Mouse (Mus musculus) heart, adult 2 months (tissue): ENCODE measurements around the gene Gm20547. TPM values are rescaled to one million over a fixed set of nuclear protein-coding genes. Genes with fewer than 3 reads are reported as not detected.

ENCODE experiments used
- DNase-seq, 2 experiments: peaks; one replicate each; pipeline ENCODE4 v3.0.0; 2021
- H3K27ac ChIP-seq: fragments of 200-600 bp; 2 replicates; pipeline ENCODE4 v1.8.1; 2022
- H3K27me3 ChIP-seq: fragments of 200-500 bp; 2 replicates; pipeline ENCODE4 v1.6.1; 2012; ENCODE audit warnings: mild to moderate bottlenecking, low read length, inconsistent platforms, mixed read lengths; ENCODE audit not compliant: control insufficient read depth, insufficient read depth
- H3K36me3 ChIP-seq: fragments of 200-500 bp; 2 replicates; pipeline ENCODE4 v1.6.1; 2012; ENCODE audit warnings: low read length, inconsistent platforms; ENCODE audit not compliant: control insufficient read depth, insufficient read depth
- H3K4me1 ChIP-seq: fragments of 200-500 bp; 2 replicates; pipeline ENCODE4 v1.6.1; 2011; ENCODE audit warnings: low read length; ENCODE audit not compliant: control insufficient read depth, insufficient read depth
- H3K4me3 ChIP-seq: fragments of 200-600 bp; 2 replicates; pipeline ENCODE4 v1.8.1; 2022
- H3K79me2 ChIP-seq: fragments of 200-500 bp; replicated peaks from 2 replicates; pipeline ENCODE4 v1.6.1; 2012; ENCODE audit warnings: mild to moderate bottlenecking, inconsistent platforms, low read length, moderate library complexity, mixed read lengths; ENCODE audit not compliant: control insufficient read depth, insufficient read depth
- H3K9ac ChIP-seq: fragments of 200-500 bp; 2 replicates; pipeline ENCODE4 v1.6.1; 2012; ENCODE audit warnings: low read depth, mild to moderate bottlenecking, control low read depth, inconsistent platforms, low read length, mixed read lengths
- CTCF ChIP-seq: fragments of 200-600 bp; IDR thresholded peaks from 2 replicates; pipeline ENCODE4 v1.8.1; 2022; ENCODE audit warnings: antibody characterized with exemption, mild to moderate bottlenecking, moderate library complexity
- EP300 ChIP-seq: fragments of 200-500 bp; IDR thresholded peaks from 2 replicates; pipeline ENCODE4 v1.6.1; 2011; ENCODE audit warnings: low read depth, low read length, control low read depth; ENCODE audit not compliant: insufficient read depth
- POLR2A ChIP-seq: fragments of 200-500 bp; IDR thresholded peaks from 2 replicates; pipeline ENCODE4 v1.6.1; 2011; ENCODE audit warnings: mild to moderate bottlenecking, low read depth, low read length, control low read depth; ENCODE audit not compliant: insufficient read depth
- WGBS: fragments of 180-500 bp; shearing (Covaris S2); methylation state at CpG from one replicate; pipeline ENCODE4 v1.1.7; 2018; 5-methylcytosine and 5-hydroxymethylcytosine counted together
- intact Hi-C: fragments of 180-260 bp; cut with DNase I; formaldehyde crosslinking; loops from one replicate; pipeline ENCODE4 v1.15.1; 2025
- polyA plus RNA-seq: library from polyadenylated mRNA; depleted of rRNA; stranded (reverse); fragments of >200 nt; gene quantifications from 2 replicates; pipeline ENCODE4 v1.2.3, GENCODE M21; 2012
- total RNA-seq, 2 experiments: library from RNA; stranded (reverse); gene quantifications; 2 replicates each; pipeline ENCODE4 v1.2.3; 2021

Gm20547 gene
- total and polyA plus RNA-seq, 3 experiments: not detected

DNA sequence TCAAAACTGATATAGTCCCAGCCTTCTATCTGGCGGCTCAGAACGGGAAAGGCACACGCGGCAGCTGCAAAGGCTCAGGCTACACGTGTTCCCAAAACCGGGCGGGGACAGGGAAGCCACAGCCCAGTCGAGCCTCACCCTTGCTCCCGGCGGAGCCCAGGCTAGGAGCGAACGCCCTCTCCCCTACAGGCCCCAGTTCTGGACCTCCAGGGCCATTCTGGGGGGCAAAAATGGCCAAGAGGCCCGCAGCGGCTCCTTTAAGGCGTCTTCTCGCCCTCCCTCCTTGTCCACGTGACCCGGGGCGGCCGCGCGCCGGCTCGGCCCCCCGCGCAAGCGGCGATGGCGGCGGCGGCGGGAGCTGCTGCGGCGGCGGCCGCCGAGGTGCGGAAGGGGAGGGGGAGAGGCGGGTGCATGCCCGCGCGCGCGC lies 16.3 kb upstream of the Gm20547 start, which contains the start of the genes C2 and Ehmt2:
Gene C2, minus strand, starts transcription at position 106 of the 427 bp plus-strand sequence.
Gene Ehmt2, plus strand, starts transcription at position 310 of the 427 bp plus-strand sequence.
- TF ChIP-seq POLR2A (peak; percentile 58), CTCF (no peak), EP300 (0 out of 2 replicates have a peak, but pooled peaks have one; percentile 45)
- intact Hi-C loops: no loop called here
- Histone ChIP-seq H3K36me3 (no peaks in the 10 kb centered on the region), H3K9ac (peak within 1 kb of the TSS; percentile 82), H3K4me3 (peak within 1 kb of the TSS; percentile 80), H3K27me3 (no peaks in the 10 kb centered on the region), H3K79me2 (no peaks in the 10 kb centered on the region), H3K4me1 (peaks cover 5% of the 10 kb centered on the region), H3K27ac (peak within 1 kb of the TSS; percentile 99)
- peak; percentile 90 for DNase-seq
- WGBS: 2% methylated on average over 19 of the region's 44 CpGs

DNA sequence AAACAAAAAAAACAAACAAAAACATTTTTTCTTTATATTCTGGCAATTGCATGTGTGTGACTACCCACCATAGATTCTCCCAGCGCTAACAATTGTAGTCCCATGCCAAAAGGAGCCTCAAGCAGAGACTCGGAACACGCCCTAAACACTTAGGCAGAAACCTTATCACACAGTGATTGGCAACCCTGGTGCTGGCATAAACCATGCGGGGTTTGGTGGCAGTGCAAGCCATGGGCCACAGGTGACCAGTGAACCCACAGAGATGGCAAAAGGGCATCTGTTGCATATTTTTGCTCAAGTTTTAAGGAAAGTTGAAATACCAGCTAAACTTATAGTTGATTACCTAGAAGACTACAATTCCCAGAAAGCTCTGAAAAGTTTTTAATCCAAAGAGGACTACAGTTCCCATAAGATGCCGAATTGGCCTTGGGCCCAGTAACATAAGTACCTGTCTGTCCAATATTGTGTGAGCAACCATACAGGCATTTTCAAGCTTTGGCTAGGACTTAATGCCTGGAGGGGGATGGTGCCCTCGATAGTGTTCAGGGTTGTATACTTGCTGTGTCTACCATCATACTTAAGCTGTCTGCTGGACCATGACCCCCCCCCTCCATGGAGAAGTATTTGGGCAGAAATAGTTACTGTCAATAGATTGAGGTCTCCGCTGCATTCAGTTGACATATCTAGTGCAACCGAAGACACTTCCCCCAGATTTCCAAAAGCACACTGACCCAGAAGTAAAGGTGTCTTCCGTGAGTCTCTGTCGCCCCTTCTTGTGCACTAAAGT lies 15.7 kb upstream of the Gm20547 start:
- H3K27me3 ChIP-seq: no peaks in the 10 kb centered on the region
- no peak for TF ChIP-seq CTCF
- H3K79me2 ChIP-seq: no peaks in the 10 kb centered on the region
- H3K4me1 ChIP-seq: peaks cover 5% of the 10 kb centered on the region
- H3K27ac ChIP-seq: peak overlapping the region; percentile 99
- H3K4me3 ChIP-seq: peak overlapping the region; percentile 80
- peak in 1 of 2 experiments; percentile 20 for DNase-seq
- intact Hi-C loops: no loop called here
- peak overlapping the region; percentile 82 for H3K9ac ChIP-seq
- whole genome bisulfite sequencing: 8% methylated on average over 10 of the region's 10 CpGs
- no peaks in the 10 kb centered on the region for H3K36me3 ChIP-seq

DNA sequence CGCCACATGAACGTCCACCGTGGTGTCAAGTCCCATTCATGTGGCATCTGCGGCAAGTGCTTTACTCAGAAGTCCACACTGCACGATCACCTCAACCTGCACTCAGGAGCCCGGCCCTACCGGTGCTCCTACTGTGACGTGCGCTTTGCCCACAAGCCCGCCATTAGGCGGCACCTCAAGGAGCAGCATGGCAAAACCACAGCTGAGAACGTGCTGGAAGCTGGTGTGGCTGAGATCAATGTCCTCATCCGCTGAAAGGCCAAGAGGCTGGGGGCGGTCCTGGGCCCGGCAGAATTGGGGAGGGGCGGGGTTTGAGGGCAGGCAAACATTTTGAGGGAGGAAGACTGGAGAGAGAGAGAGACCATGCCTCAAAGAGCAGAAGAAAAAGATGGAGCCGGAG lies 14.5 kb upstream of the Gm20547 start:
- Histone ChIP-seq H3K9ac (no peak overlapping the region), H3K4me3 (no peak overlapping the region), H3K36me3 (no peaks in the 10 kb centered on the region), H3K4me1 (peaks cover 5% of the 10 kb centered on the region), H3K79me2 (no peaks in the 10 kb centered on the region), H3K27ac (no peak overlapping the region), H3K27me3 (no peaks in the 10 kb centered on the region)
- WGBS: 84% methylated on average over 17 of the region's 17 CpGs
- peak in 1 of 2 experiments; percentile 21 for DNase-seq
- intact Hi-C loops: no loop called here
- TF ChIP-seq CTCF (no peak), EP300 (no peak), POLR2A (no peak)

DNA sequence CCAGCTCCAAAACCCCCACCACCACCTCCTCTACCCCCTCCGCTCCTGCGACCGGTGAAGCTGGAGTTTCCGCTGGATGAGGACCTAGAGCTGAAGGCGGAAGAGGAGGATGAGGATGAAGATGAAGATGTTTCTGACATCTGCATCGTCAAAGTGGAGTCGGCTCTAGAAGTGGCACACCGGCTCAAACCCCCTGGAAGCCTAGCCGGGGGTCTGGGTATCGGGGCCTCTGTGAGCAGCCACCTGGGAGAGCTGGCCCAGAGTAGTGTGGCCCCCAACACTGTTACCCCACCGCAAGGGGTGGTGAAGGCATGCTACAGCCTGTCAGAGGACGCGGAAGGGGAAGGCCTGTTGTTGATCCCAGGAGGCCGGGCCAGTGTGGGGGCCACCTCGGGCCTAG lies 13.9 kb upstream of the Gm20547 start:
- H3K36me3 ChIP-seq: no peaks in the 10 kb centered on the region
- DNase-seq: no peak
- no peak overlapping the region for H3K9ac ChIP-seq
- TF ChIP-seq EP300 (no peak), CTCF (no peak), POLR2A (no peak)
- H3K79me2 ChIP-seq: no peaks in the 10 kb centered on the region
- intact Hi-C loops: no loop called here
- H3K4me1 ChIP-seq: peaks cover 5% of the 10 kb centered on the region
- H3K27me3 ChIP-seq: no peaks in the 10 kb centered on the region
- 95% methylated on average over 15 of the region's 15 CpGs for WGBS
- H3K4me3 ChIP-seq: no peak overlapping the region
- H3K27ac ChIP-seq: no peak overlapping the region

DNA sequence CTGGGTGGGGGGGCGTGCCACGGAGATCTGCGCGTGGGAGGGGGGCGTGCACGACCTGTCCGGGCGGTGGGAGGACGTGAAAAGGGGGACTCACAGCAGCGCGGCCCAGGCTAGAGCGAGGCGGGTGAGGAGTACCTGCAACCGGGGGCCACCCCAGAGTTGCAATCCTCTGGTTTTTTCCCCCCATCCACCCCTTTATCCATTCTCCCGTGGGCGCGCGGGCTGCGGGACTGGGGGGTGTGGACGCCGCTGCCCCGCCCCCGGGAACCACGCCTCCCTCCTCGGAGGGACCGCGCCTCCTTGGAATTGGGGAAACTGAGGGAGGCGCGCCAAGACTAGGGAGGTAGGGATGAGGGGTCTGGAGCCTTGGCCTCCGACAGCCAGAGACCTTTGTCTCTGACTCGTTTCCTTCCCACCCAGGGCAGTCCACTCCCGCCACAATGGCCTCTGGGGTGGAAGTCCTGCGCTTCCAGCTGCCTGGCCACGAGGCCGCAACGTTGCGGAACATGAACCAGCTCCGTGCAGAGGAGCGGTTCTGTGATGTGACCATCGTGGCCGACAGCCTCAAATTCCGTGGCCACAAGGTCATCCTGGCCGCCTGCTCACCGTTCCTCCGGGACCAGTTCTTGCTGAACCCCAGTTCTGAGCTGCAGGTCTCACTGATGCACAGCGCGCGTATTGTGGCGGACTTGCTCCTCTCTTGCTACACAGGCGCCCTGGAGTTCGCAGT lies 13.1 kb upstream of the Gm20547 start:
- no peak for TF ChIP-seq POLR2A
- no peak for TF ChIP-seq CTCF
- no peak for TF ChIP-seq EP300
- Histone ChIP-seq H3K36me3 (no peaks in the 10 kb centered on the region), H3K79me2 (no peaks in the 10 kb centered on the region), H3K4me1 (peaks cover 5% of the 10 kb centered on the region), H3K27ac (peak overlapping the region; percentile 82), H3K9ac (peak overlapping the region; percentile 89), H3K27me3 (no peaks in the 10 kb centered on the region), H3K4me3 (peak overlapping the region; percentile 64)
- intact Hi-C loops: loop anchor here (5.0 kb wide), 1 partner anchor 38 kb away; no protein-coding TSS in a partner anchor
- DNase-seq: peak; percentile 66 to 76
- WGBS: 12% methylated on average over 48 of the region's 51 CpGs
